Mouse (Mus musculus): ENCODE measurements around the gene Fbxw4. TPM values are rescaled to one million over a fixed set of nuclear protein-coding genes. Genes with fewer than 3 reads are reported as not detected.

The Fbxw4 gene
- polyA plus RNA-seq, 1 experiment from 2014 or later: 3.2 TPM

DNA sequence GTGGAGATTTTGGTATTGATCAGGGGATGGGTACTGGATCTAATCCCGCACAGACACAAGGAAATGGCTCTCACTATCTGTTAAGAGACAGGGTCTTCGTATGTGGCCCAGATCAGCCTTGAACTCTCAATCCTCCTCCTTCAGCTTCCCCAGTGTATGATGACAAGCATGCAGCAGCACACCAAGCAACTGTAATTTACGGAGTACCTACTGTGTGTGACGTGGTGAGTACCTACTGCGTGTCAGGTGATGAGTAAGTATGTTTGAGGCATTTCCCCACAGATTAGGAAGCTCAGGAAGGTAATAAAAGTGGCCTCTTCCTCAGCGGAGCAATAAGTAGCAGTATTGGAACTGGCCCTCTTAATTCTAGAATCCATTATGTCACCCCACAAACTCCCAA, 64.6 kb downstream of the Fbxw4 start:
- ATAC-seq (ENCODE audit: low FRiP score): no peak
- H3K27ac ChIP-seq (ENCODE audit: low read depth, low read length): no peak overlapping the region
- H3K9ac ChIP-seq (ENCODE audit: low read length): no peak overlapping the region
- 92% methylated on average over 6 of the region's 6 CpGs for WGBS
- no peaks in the 10 kb centered on the region for H3K9me3 ChIP-seq (ENCODE audit: control insufficient read depth, low read length)
- no peak overlapping the region for H3K4me2 ChIP-seq
- peaks cover 6% of the 10 kb centered on the region for H3K4me1 ChIP-seq (ENCODE audit: control insufficient read depth, insufficient read depth, low read length)
- peaks cover 5% of the 10 kb centered on the region; the same call in 1 of the 2 replicates for H3K27me3 ChIP-seq (ENCODE audit: control insufficient read depth, insufficient read depth, low read length)
- no peak for DNase-seq (ENCODE audit: low spot score, missing footprints)
- H3K4me3 ChIP-seq (ENCODE audit: low read depth, low read length): no peak overlapping the region
- H3K36me3 ChIP-seq (ENCODE audit: control insufficient read depth, insufficient read depth, low read length): no peaks in the 10 kb centered on the region

DNA sequence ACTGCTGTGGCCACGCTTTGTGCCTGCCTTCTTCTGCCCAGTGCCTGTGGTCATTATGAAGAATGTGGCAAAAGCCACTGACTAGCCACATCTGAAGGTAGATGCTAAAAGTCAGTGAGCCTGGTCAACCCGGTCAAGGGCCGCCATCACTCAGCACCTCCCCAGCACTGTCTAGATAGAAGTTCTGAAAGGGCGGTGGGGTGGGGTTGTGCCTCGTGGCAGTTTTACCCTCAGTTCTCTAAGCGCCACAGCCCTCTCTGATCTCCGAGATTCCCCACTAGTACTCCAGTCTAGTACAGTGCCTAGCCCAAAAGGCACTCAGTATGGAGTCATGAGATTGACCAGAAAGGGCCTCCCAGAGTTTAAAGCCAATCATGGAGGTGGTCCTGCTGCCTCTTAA, 66.0 kb downstream of the Fbxw4 start:
- Histone ChIP-seq H3K36me3 (ENCODE audit: control insufficient read depth, insufficient read depth, low read length) (no peaks in the 10 kb centered on the region), H3K9ac (ENCODE audit: low read length) (no peak overlapping the region), H3K4me2 (no peak overlapping the region), H3K27me3 (ENCODE audit: control insufficient read depth, insufficient read depth, low read length) (peaks cover 5% of the 10 kb centered on the region; the same call in 1 of the 2 replicates), H3K4me3 (ENCODE audit: low read depth, low read length) (no peak overlapping the region), H3K27ac (ENCODE audit: low read depth, low read length) (no peak overlapping the region), H3K4me1 (ENCODE audit: control insufficient read depth, insufficient read depth, low read length) (peaks cover 6% of the 10 kb centered on the region), H3K9me3 (ENCODE audit: control insufficient read depth, low read length) (no peaks in the 10 kb centered on the region)
- 93% methylated on average over 7 of the region's 7 CpGs for WGBS
- DNase-seq (ENCODE audit: low spot score, missing footprints) (no peak), ATAC-seq (ENCODE audit: low FRiP score) (no peak)

- H3K4me2 ChIP-seq: no peak overlapping the region
- no peak overlapping the region for H3K27ac ChIP-seq (ENCODE audit: low read depth, low read length)
- WGBS: 93% methylated on average over 9 of the region's 9 CpGs
- no peak overlapping the region for H3K4me3 ChIP-seq (ENCODE audit: low read depth, low read length)
- H3K36me3 ChIP-seq (ENCODE audit: control insufficient read depth, insufficient read depth, low read length): no peaks in the 10 kb centered on the region
- peaks cover 6% of the 10 kb centered on the region for H3K4me1 ChIP-seq (ENCODE audit: control insufficient read depth, insufficient read depth, low read length)
- no peaks in the 10 kb centered on the region for H3K9me3 ChIP-seq (ENCODE audit: control insufficient read depth, low read length)
- ATAC-seq (ENCODE audit: low FRiP score) (no peak), DNase-seq (ENCODE audit: low spot score, missing footprints) (no peak)
- H3K9ac ChIP-seq (ENCODE audit: low read length): no peak overlapping the region
- H3K27me3 ChIP-seq (ENCODE audit: control insufficient read depth, insufficient read depth, low read length): peaks cover 5% of the 10 kb centered on the region; the same call in 1 of the 2 replicates
These were observed 67.2 kb downstream of the Fbxw4 start for GRCm38 (mm10) chr19:45592916-45593315.

GRCm38 (mm10) chr19:45591704-45592103, 68.4 kb downstream of the Fbxw4 start:
- no peak overlapping the region for H3K4me3 ChIP-seq (ENCODE audit: low read depth, low read length)
- H3K27me3 ChIP-seq (ENCODE audit: control insufficient read depth, insufficient read depth, low read length): peaks cover 5% of the 10 kb centered on the region; the same call in 1 of the 2 replicates
- DNase-seq (ENCODE audit: low spot score, missing footprints): no peak
- H3K4me1 ChIP-seq (ENCODE audit: control insufficient read depth, insufficient read depth, low read length): peaks cover 6% of the 10 kb centered on the region
- no peak overlapping the region for H3K27ac ChIP-seq (ENCODE audit: low read depth, low read length)
- no peak for ATAC-seq (ENCODE audit: low FRiP score)
- H3K9ac ChIP-seq (ENCODE audit: low read length): no peak overlapping the region
- H3K36me3 ChIP-seq (ENCODE audit: control insufficient read depth, insufficient read depth, low read length): no peaks in the 10 kb centered on the region
- no peak overlapping the region for H3K4me2 ChIP-seq
- no peaks in the 10 kb centered on the region for H3K9me3 ChIP-seq (ENCODE audit: control insufficient read depth, low read length)
- WGBS: 87% methylated on average over 7 of the region's 7 CpGs

GRCm38 (mm10) chr19:45589761-45590160, 70.4 kb downstream of the Fbxw4 start:
- Histone ChIP-seq H3K9ac (ENCODE audit: low read length) (no peak overlapping the region), H3K4me3 (ENCODE audit: low read depth, low read length) (no peak overlapping the region), H3K27ac (ENCODE audit: low read depth, low read length) (no peak overlapping the region), H3K4me2 (no peak overlapping the region), H3K9me3 (ENCODE audit: control insufficient read depth, low read length) (no peaks in the 10 kb centered on the region), H3K27me3 (ENCODE audit: control insufficient read depth, insufficient read depth, low read length) (peaks cover 21% of the 10 kb centered on the region), H3K4me1 (ENCODE audit: control insufficient read depth, insufficient read depth, low read length) (no peaks in the 10 kb centered on the region), H3K36me3 (ENCODE audit: control insufficient read depth, insufficient read depth, low read length) (no peaks in the 10 kb centered on the region)
- ATAC-seq (ENCODE audit: low FRiP score): no peak
- whole genome bisulfite sequencing: 95% methylated on average over 6 of the region's 6 CpGs
- DNase-seq (ENCODE audit: low spot score, missing footprints): no peak

GRCm38 (mm10) chr19:45587509-45588292, 72.4 kb downstream of the Fbxw4 start:
- H3K4me3 ChIP-seq (ENCODE audit: low read depth, low read length): no peak overlapping the region
- H3K27me3 ChIP-seq (ENCODE audit: control insufficient read depth, insufficient read depth, low read length): peaks cover 24% of the 10 kb centered on the region

GRCm38 (mm10) chr19:45586850-45587249, 73.3 kb downstream of the Fbxw4 start:
- Histone ChIP-seq H3K4me1 (ENCODE audit: control insufficient read depth, insufficient read depth, low read length) (peaks cover 7% of the 10 kb centered on the region), H3K4me2 (no peak overlapping the region), H3K27me3 (ENCODE audit: control insufficient read depth, insufficient read depth, low read length) (peaks cover 26% of the 10 kb centered on the region), H3K36me3 (ENCODE audit: control insufficient read depth, insufficient read depth, low read length) (no peaks in the 10 kb centered on the region), H3K9me3 (ENCODE audit: control insufficient read depth, low read length) (no peaks in the 10 kb centered on the region), H3K4me3 (ENCODE audit: low read depth, low read length) (no peak overlapping the region), H3K27ac (ENCODE audit: low read depth, low read length) (no peak overlapping the region), H3K9ac (ENCODE audit: low read length) (no peak overlapping the region)
- DNase-seq (ENCODE audit: low spot score, missing footprints) (no peak), ATAC-seq (ENCODE audit: low FRiP score) (no peak)
- WGBS: 21% methylated on average over 3 of the region's 3 CpGs

More at GRCm38 (mm10) chr19:45587509-45588292, 72.4 kb downstream of the Fbxw4 start:
- DNase-seq (ENCODE audit: low spot score, missing footprints): no peak
- Histone ChIP-seq H3K9ac (ENCODE audit: low read length) (no peak overlapping the region), H3K36me3 (ENCODE audit: control insufficient read depth, insufficient read depth, low read length) (no peaks in the 10 kb centered on the region), H3K9me3 (ENCODE audit: control insufficient read depth, low read length) (no peaks in the 10 kb centered on the region), H3K27ac (ENCODE audit: low read depth, low read length) (no peak overlapping the region), H3K4me2 (no peak overlapping the region), H3K4me1 (ENCODE audit: control insufficient read depth, insufficient read depth, low read length) (no peaks in the 10 kb centered on the region)
- 88% methylated on average over 6 of the region's 6 CpGs for WGBS
- no peak for ATAC-seq (ENCODE audit: low FRiP score)

GRCm38 (mm10) chr19:45584856-45585620, 75.1 kb downstream of the Fbxw4 start:
- no peaks in the 10 kb centered on the region for H3K9me3 ChIP-seq (ENCODE audit: control insufficient read depth, low read length)
- peaks cover 26% of the 10 kb centered on the region for H3K27me3 ChIP-seq (ENCODE audit: control insufficient read depth, insufficient read depth, low read length)
- H3K9ac ChIP-seq (ENCODE audit: low read length): no peak overlapping the region
- no peak overlapping the region for H3K4me3 ChIP-seq (ENCODE audit: low read depth, low read length)
- ATAC-seq (ENCODE audit: low FRiP score) (no peak), DNase-seq (ENCODE audit: low spot score, missing footprints) (no peak)
- no peak overlapping the region for H3K27ac ChIP-seq (ENCODE audit: low read depth, low read length)
- H3K36me3 ChIP-seq (ENCODE audit: control insufficient read depth, insufficient read depth, low read length): no peaks in the 10 kb centered on the region
- H3K4me2 ChIP-seq: no peak overlapping the region
- WGBS: 70% methylated on average over 9 of the region's 9 CpGs
- peaks cover 17% of the 10 kb centered on the region for H3K4me1 ChIP-seq (ENCODE audit: control insufficient read depth, insufficient read depth, low read length)

- H3K36me3 ChIP-seq (ENCODE audit: control insufficient read depth, insufficient read depth, low read length): peaks cover 4% of the 10 kb centered on the region; the same call in 1 of the 2 replicates
- H3K9ac ChIP-seq (ENCODE audit: low read length): no peak overlapping the region
- no peak overlapping the region for H3K4me3 ChIP-seq (ENCODE audit: low read depth, low read length)
- H3K27ac ChIP-seq (ENCODE audit: low read depth, low read length): no peak overlapping the region
- H3K4me1 ChIP-seq (ENCODE audit: control insufficient read depth, insufficient read depth, low read length): peaks cover 23% of the 10 kb centered on the region
- no peak overlapping the region for H3K4me2 ChIP-seq
- DNase-seq (ENCODE audit: low spot score, missing footprints) (no peak), ATAC-seq (ENCODE audit: low FRiP score) (no peak)
- H3K27me3 ChIP-seq (ENCODE audit: control insufficient read depth, insufficient read depth, low read length): peaks cover 38% of the 10 kb centered on the region
- 88% methylated on average over 6 of the region's 6 CpGs for WGBS
- H3K9me3 ChIP-seq (ENCODE audit: control insufficient read depth, low read length): no peaks in the 10 kb centered on the region
These were observed 77.0 kb downstream of the Fbxw4 start for GRCm38 (mm10) chr19:45583136-45583535.

Data from midbrain, embryonic 11.5 days (tissue).